Mouse (Mus musculus): ENCODE results near the gene Pgpep1. TPM values are rescaled to one million over a fixed set of nuclear protein-coding genes. Genes with fewer than 3 reads are reported as not detected.

The Pgpep1 gene
- total and polyA plus RNA-seq, 2 experiments, result 42.6 to 91.3 TPM

DNA sequence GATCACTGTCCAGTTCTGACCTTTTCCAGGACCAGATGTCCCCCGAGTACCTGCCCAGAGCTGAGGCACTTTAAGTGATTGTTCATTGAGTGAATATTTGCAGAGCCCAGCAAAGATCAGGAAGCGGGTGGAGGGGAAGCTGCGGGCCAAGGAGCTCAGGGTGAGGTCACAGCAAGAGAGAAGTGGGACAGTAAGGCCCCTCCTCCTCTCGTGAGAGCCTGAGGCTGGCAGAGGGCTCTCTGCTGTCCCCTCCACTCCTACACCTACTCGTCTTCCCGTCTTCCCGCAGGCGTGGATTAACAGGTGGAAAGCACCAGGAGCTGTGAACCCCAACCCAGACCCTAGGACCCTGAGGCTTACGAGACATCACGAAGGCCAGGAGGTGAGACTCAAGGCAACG, 43.5 kb downstream of the Pgpep1 start:
- H3K79me2 ChIP-seq (ENCODE audit: control insufficient read depth, insufficient read depth, low read length), result no peaks in the 10 kb centered on the region
- 72% methylated on average over 11 of the region's 11 CpGs for WGBS
- no peaks in the 10 kb centered on the region for H3K36me3 ChIP-seq (ENCODE audit: control insufficient read depth, insufficient read depth, low read length)
- H3K4me1 ChIP-seq (ENCODE audit: control insufficient read depth, insufficient read depth, low read length), result no peaks in the 10 kb centered on the region
- peak overlapping the region; percentile 13; the same call in 1 of the 2 replicates for H3K4me3 ChIP-seq (ENCODE audit: insufficient read depth, low read depth, low read length)
- H3K9ac ChIP-seq (ENCODE audit: low read depth, low read length), result peak overlapping the region; percentile 7; the same call in 1 of the 2 replicates
- TF ChIP-seq CTCF (IDR thresholded peaks at IDR 0.05; ENCODE audit: low read depth, low read length) (no peak), POLR2A (IDR thresholded peaks at IDR 0.05; ENCODE audit: extremely low read depth, insufficient read depth, low read length) (no peak)
- H3K27ac ChIP-seq (replicated peaks; ENCODE audit: insufficient read depth, low read depth, low read length), result peak overlapping the region; percentile 13; the same call in 1 of the 2 replicates
- no peak for DNase-seq (ENCODE audit: extremely low read depth, low read depth, low spot score)
- H3K27me3 ChIP-seq (ENCODE audit: control insufficient read depth, insufficient read depth, low read length), result no peaks in the 10 kb centered on the region

DNA sequence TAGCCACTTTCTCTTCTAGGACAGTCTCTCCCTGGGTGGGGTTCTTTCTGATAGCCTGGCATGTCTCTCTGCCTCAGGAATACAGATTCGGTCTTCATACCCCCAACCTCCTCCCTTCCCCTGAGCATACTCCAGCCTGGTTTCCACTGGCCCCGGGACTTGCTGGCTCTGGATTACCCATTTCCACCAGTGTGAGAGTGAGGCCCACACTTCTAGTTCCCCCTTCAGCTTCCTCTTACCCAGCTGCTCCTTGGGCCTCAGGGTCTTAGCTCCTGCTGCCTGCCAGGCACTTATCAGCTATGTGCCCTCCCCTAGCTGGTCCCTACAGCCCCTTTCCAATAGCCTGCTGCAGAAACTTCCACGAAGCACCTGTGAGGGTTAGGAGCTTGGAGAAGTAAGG, 44.3 kb downstream of the Pgpep1 start, which contains the start of gene Lrrc25:
Gene Lrrc25, plus strand, starts transcription at position 262 of the 400 bp plus-strand sequence.
- no peaks in the 10 kb centered on the region for H3K79me2 ChIP-seq (ENCODE audit: control insufficient read depth, insufficient read depth, low read length)
- H3K27ac ChIP-seq (replicated peaks; ENCODE audit: insufficient read depth, low read depth, low read length), result peak within 1 kb of the TSS; percentile 21
- H3K4me3 ChIP-seq (ENCODE audit: insufficient read depth, low read depth, low read length), result peak within 1 kb of the TSS; percentile 13; the same call in 1 of the 2 replicates
- H3K36me3 ChIP-seq (ENCODE audit: control insufficient read depth, insufficient read depth, low read length), result no peaks in the 10 kb centered on the region
- DNase-seq (ENCODE audit: extremely low read depth, low read depth, low spot score), result no peak
- TF ChIP-seq CTCF (IDR thresholded peaks at IDR 0.05; ENCODE audit: low read depth, low read length) (no peak), POLR2A (IDR thresholded peaks at IDR 0.05; ENCODE audit: extremely low read depth, insufficient read depth, low read length) (no peak)
- H3K27me3 ChIP-seq (ENCODE audit: control insufficient read depth, insufficient read depth, low read length), result no peaks in the 10 kb centered on the region
- peak within 1 kb of the TSS; percentile 7; the same call in 1 of the 2 replicates for H3K9ac ChIP-seq (ENCODE audit: low read depth, low read length)
- 77% methylated on average over 3 of the region's 3 CpGs for WGBS
- H3K4me1 ChIP-seq (ENCODE audit: control insufficient read depth, insufficient read depth, low read length), result no peaks in the 10 kb centered on the region

DNA sequence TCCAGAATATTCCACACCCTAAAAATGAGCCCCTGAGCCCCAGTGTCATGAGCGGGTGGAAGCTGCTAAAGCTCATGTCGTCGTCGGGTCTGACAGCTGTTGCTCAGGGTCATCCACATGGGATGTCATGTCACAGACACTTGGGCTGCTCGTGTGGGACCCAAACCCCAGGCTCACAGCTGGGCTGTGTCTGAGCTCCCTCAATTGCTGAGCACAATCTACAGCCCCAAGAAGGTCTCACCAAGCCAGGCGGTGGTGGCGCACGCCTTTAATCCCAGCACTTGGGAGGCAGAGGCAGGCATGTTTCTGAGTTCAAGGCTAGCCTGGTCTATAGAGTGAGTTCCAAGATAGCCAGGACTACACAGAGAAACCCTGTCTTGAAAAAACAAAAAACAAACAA, 44.9 kb downstream of the Pgpep1 start:
- WGBS, result 91% methylated on average over 8 of the region's 8 CpGs
- TF ChIP-seq POLR2A (IDR thresholded peaks at IDR 0.05; ENCODE audit: extremely low read depth, insufficient read depth, low read length) (no peak), CTCF (IDR thresholded peaks at IDR 0.05; ENCODE audit: low read depth, low read length) (no peak)
- no peak overlapping the region for H3K9ac ChIP-seq (ENCODE audit: low read depth, low read length)
- peaks cover 3% of the 10 kb centered on the region; the same call in 1 of the 2 replicates for H3K4me1 ChIP-seq (ENCODE audit: control insufficient read depth, insufficient read depth, low read length)
- H3K36me3 ChIP-seq (ENCODE audit: control insufficient read depth, insufficient read depth, low read length), result no peaks in the 10 kb centered on the region
- H3K27ac ChIP-seq (replicated peaks; ENCODE audit: insufficient read depth, low read depth, low read length), result no peak overlapping the region
- H3K4me3 ChIP-seq (ENCODE audit: insufficient read depth, low read depth, low read length), result no peak overlapping the region
- H3K79me2 ChIP-seq (ENCODE audit: control insufficient read depth, insufficient read depth, low read length), result no peaks in the 10 kb centered on the region
- DNase-seq (ENCODE audit: extremely low read depth, low read depth, low spot score), result no peak
- H3K27me3 ChIP-seq (ENCODE audit: control insufficient read depth, insufficient read depth, low read length), result no peaks in the 10 kb centered on the region

DNA sequence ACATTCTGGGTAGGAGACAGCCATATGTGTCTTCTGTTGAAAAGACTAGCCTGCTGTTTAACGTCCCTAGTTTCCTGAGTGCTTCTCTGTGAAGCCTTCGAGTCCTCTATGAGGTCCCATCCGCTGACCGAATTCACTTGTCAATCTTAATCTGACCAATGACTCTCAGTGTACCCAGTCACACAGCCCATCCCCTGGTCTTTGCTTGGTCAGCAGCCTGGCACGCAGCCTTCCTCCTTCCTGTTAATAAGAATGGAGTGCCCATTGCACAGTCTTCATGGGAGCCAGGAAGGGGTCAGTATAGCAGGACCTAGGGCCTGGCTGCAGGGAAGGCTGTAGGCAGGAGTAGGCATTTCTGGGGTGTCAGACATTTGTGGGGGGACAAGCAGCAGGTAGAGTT, 45.7 kb downstream of the Pgpep1 start:
- H3K36me3 ChIP-seq (ENCODE audit: control insufficient read depth, insufficient read depth, low read length), result no peaks in the 10 kb centered on the region
- no peak overlapping the region for H3K4me3 ChIP-seq (ENCODE audit: insufficient read depth, low read depth, low read length)
- H3K27me3 ChIP-seq (ENCODE audit: control insufficient read depth, insufficient read depth, low read length), result no peaks in the 10 kb centered on the region
- 68% methylated on average over 5 of the region's 5 CpGs for WGBS
- TF ChIP-seq POLR2A (IDR thresholded peaks at IDR 0.05; ENCODE audit: extremely low read depth, insufficient read depth, low read length), result no peak
- H3K27ac ChIP-seq (replicated peaks; ENCODE audit: insufficient read depth, low read depth, low read length), result no peak overlapping the region
- DNase-seq (ENCODE audit: extremely low read depth, low read depth, low spot score), result no peak
- H3K79me2 ChIP-seq (ENCODE audit: control insufficient read depth, insufficient read depth, low read length), result no peaks in the 10 kb centered on the region
- H3K9ac ChIP-seq (ENCODE audit: low read depth, low read length), result no peak overlapping the region
- peaks cover 3% of the 10 kb centered on the region; the same call in 1 of the 2 replicates for H3K4me1 ChIP-seq (ENCODE audit: control insufficient read depth, insufficient read depth, low read length)

DNA sequence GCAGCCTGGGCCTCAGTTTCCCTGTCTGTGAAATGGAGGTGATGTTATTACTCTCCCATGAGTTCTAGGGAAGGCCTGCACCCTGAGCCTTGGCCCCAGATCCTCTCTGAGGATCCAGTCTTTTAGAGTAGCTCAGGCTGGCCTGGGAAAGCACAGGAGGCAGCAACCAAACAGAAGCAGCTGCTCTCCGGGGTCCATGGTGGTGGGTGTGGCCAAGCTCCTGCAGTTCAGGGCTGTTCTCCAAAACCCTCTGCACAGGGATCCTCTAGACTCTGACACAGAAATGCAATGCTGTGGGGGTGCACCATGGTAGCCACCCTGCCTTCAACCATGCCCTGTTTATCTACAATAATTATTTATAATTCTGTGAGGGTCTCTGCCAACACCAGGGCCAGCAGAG, 46.4 kb downstream of the Pgpep1 start:
- H3K9ac ChIP-seq (ENCODE audit: low read depth, low read length), result no peak overlapping the region
- no peak for DNase-seq (ENCODE audit: extremely low read depth, low read depth, low spot score)
- H3K79me2 ChIP-seq (ENCODE audit: control insufficient read depth, insufficient read depth, low read length), result no peaks in the 10 kb centered on the region
- no peak overlapping the region for H3K27ac ChIP-seq (replicated peaks; ENCODE audit: insufficient read depth, low read depth, low read length)
- H3K4me1 ChIP-seq (ENCODE audit: control insufficient read depth, insufficient read depth, low read length), result peaks cover 4% of the 10 kb centered on the region; the same call in 1 of the 2 replicates
- no peak overlapping the region for H3K4me3 ChIP-seq (ENCODE audit: insufficient read depth, low read depth, low read length)
- WGBS, result 16% methylated on average over 1 of the region's 1 CpGs
- no peak for TF ChIP-seq CTCF (IDR thresholded peaks at IDR 0.05; ENCODE audit: low read depth, low read length)
- no peak for TF ChIP-seq POLR2A (IDR thresholded peaks at IDR 0.05; ENCODE audit: extremely low read depth, insufficient read depth, low read length)
- no peaks in the 10 kb centered on the region for H3K36me3 ChIP-seq (ENCODE audit: control insufficient read depth, insufficient read depth, low read length)
- H3K27me3 ChIP-seq (ENCODE audit: control insufficient read depth, insufficient read depth, low read length), result no peaks in the 10 kb centered on the region

DNA sequence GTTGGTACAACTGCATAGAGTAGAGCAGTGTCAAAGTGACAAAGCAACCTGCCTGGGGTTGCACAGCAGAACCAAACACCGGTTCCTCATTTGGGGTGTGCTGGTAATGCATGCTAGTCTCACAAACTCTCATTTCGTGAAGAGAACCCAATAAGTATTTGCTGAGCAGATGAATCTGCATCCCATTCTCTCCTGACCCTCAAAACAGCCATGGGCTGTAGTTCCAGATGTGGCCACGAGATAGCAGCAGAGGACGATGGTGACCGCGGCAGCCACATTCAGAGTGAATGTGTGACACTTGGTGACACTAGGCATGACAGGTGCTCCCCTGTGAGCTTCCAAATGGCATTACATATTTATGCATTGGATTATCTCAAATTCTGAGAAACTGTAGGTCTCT, 48.3 kb downstream of the Pgpep1 start:
- under 1% methylated on average over 6 of the region's 6 CpGs for WGBS
- H3K27ac ChIP-seq (replicated peaks; ENCODE audit: insufficient read depth, low read depth, low read length), result peak overlapping the region; percentile 36
- peaks cover 3% of the 10 kb centered on the region; the same call in 1 of the 2 replicates for H3K27me3 ChIP-seq (ENCODE audit: control insufficient read depth, insufficient read depth, low read length)
- H3K4me3 ChIP-seq (ENCODE audit: insufficient read depth, low read depth, low read length), result peak overlapping the region; percentile 60; the same call in 1 of the 2 replicates
- no peaks in the 10 kb centered on the region for H3K36me3 ChIP-seq (ENCODE audit: control insufficient read depth, insufficient read depth, low read length)
- H3K9ac ChIP-seq (ENCODE audit: low read depth, low read length), result peak overlapping the region; percentile 56
- H3K79me2 ChIP-seq (ENCODE audit: control insufficient read depth, insufficient read depth, low read length), result peaks cover 2% of the 10 kb centered on the region; the same call in 1 of the 2 replicates
- H3K4me1 ChIP-seq (ENCODE audit: control insufficient read depth, insufficient read depth, low read length), result peaks cover 4% of the 10 kb centered on the region; the same call in 1 of the 2 replicates
- peak; percentile 60 for DNase-seq (ENCODE audit: extremely low read depth, low read depth, low spot score)
- TF ChIP-seq CTCF (IDR thresholded peaks at IDR 0.05; ENCODE audit: low read depth, low read length) (peak; percentile 99), POLR2A (IDR thresholded peaks at IDR 0.05; ENCODE audit: extremely low read depth, insufficient read depth, low read length) (no peak)
